Mouse (Mus musculus): ENCODE data around the gene Daam1. TPM values are rescaled to one million over a fixed set of nuclear protein-coding genes. Genes with fewer than 3 reads are reported as not detected.
"Not testable (repeated sequence)": the region's sequence is repeated elsewhere in the genome, so short reads cannot be mapped to it uniquely, and the experiment has no call there.

Daam1 gene
- total RNA-seq, 2 experiments from 2014 or later = 86.0 to 97.4 TPM

- DNase-seq (ENCODE audit: extremely low spot score in 1 of 2, low spot score in 2 of 2) = no peak
- intact Hi-C loops (cut with DNase I) = loop anchor here (5.0 to 10.0 kb wide), 2 partner anchors 147 to 215 kb away; no protein-coding TSS in a partner anchor
Observed at GRCm38 (mm10) chr12:71830139-71830538, 739 bp upstream of the Daam1 start.

GRCm38 (mm10) chr12:71831258-71832087 is 595 bp downstream of the Daam1 start:
- intact Hi-C loops (cut with DNase I) = loop anchor here (5.0 to 10.0 kb wide), 2 partner anchors 146 to 213 kb away; no protein-coding TSS in a partner anchor
- peak in 1 of 2 experiments; percentile 58 for DNase-seq (ENCODE audit: extremely low spot score in 1 of 2, low spot score in 2 of 2)

DNA sequence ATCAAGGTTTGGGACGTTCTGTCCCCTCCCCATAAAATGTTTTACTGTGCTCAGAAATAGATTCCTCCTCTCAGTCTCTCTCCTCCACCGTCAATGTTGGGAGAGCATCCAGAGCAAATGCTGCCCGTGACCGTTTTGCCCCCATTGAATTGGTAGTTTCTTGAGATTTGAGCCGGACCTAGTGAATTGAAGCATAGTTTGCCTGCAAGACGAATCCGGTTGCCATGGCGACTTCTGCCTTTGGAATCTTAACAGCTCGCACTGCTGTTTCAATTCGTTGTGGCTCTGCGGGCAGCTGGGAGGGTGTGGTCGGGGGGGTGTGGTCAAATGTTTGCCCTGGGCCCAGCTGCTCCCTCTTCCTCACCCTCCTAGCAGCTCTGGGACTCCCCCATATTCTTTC is 1.3 kb downstream of the Daam1 start:
- DNase-seq (ENCODE audit: extremely low spot score in 1 of 2, low spot score in 2 of 2) = peak; percentile 77 to 85
- intact Hi-C loops (cut with DNase I) = loop anchor here (5.0 to 10.0 kb wide), 2 partner anchors 145 to 213 kb away; no protein-coding TSS in a partner anchor

- intact Hi-C loops (cut with DNase I) = loop anchor here (5.0 to 10.0 kb wide), 2 partner anchors 143 to 211 kb away; no protein-coding TSS in a partner anchor
- no peak for DNase-seq (ENCODE audit: extremely low spot score in 1 of 2, low spot score in 2 of 2)
Observed at GRCm38 (mm10) chr12:71834041-71834440, 3.2 kb downstream of the Daam1 start.

DNA sequence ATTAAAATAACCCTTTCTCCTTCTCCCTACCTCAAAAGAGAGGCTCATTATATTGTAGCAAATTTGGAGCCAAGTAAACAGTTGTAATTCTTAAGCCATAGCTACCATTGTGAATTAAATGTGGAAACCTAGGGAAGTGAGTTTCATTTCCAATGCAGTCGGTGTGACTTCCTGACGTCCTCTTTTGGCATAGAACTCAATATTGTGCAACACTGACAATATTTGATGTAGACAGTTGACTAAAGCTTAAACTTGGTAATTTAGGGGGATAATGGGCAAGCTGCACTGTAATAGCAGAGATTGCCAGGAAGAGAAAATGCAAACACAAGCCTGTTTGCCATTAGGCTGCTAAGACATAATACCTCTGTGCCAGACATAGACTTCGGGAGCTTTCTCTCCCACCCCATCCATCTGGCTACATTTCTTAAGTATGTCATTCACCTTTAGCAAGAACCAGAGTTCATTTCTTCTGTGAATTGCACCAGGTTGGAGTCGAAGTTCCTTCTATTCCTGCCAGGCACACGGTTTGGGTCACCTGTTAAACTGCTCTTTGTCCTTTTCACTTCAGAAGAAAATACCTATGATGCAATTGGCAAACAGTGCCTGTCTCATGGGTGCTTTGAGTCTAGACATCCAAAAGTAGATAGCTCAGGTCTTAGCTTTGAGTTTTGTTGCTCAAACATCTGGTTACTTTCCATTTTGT is 5.2 kb downstream of the Daam1 start:
- no peak for DNase-seq (ENCODE audit: extremely low spot score in 1 of 2, low spot score in 2 of 2)
- intact Hi-C loops (cut with DNase I) = loop anchor here (10.0 kb wide), 1 partner anchor 209 kb away; no protein-coding TSS in a partner anchor

- intact Hi-C loops (cut with DNase I) = loop anchor here (10.0 kb wide), 1 partner anchor 208 kb away; no protein-coding TSS in a partner anchor
- no peak for DNase-seq (ENCODE audit: extremely low spot score in 1 of 2, low spot score in 2 of 2)
Observed at GRCm38 (mm10) chr12:71836776-71837175, 5.9 kb downstream of the Daam1 start.

DNA sequence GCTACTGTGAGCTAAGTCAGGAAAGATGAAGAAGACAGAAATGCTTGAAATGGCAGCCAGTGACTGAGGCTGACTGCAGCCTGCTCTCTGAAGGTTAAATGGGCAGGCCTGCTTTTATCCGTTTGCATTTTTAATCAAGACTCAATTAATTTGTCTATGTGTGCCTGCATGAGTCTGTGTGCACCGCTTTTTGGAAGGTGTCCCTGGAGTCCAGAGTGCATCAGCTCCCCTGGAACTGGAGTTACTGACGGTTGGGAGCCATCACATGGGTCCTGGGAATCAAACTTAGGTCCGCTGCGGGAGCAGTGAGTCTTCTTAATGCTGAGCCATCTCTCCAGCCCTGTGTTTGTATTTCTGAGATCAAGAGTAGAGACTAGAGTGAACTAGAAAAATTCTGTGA is 6.7 kb downstream of the Daam1 start:
- no peak for DNase-seq (ENCODE audit: extremely low spot score in 1 of 2, low spot score in 2 of 2)
- intact Hi-C loops (cut with DNase I) = loop anchor here (10.0 kb wide), 1 partner anchor 207 kb away; no protein-coding TSS in a partner anchor

- intact Hi-C loops (cut with DNase I) = loop anchor here (10.0 kb wide), 1 partner anchor 207 kb away; no protein-coding TSS in a partner anchor
- DNase-seq (ENCODE audit: extremely low spot score in 1 of 2, low spot score in 2 of 2) = no peak
Observed at GRCm38 (mm10) chr12:71838230-71838629, 7.4 kb downstream of the Daam1 start.

DNA sequence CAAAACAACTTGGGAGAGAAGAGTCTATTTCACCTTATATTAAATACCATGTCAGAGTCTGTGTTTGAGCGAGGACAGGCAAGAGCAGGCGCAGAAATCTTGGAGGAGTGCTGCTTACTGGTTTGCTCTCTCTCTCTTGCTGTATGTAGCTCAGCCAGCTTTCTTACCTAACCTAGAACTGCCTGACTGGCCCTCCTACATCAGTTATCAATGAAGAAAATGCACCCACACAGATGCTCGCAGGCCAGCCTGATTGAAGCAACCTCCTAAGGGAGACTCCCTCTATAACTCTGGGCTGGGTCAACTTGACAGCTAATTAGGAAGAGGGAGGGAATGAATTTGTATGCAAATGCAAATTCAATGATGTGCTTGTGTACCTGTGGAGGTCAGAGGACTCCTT is 8.8 kb downstream of the Daam1 start:
- intact Hi-C loops (cut with DNase I) = loop anchor here (10.0 kb wide), 1 partner anchor 205 kb away; no protein-coding TSS in a partner anchor
- DNase-seq (ENCODE audit: extremely low spot score in 1 of 2, low spot score in 2 of 2) = no peak

- DNase-seq (ENCODE audit: extremely low spot score in 1 of 2, low spot score in 2 of 2) = peak in 1 of 2 experiments; percentile 47
Observed at GRCm38 (mm10) chr12:71840430-71841186, 9.7 kb downstream of the Daam1 start.

GRCm38 (mm10) chr12:71842006-71842405 is 11.1 kb downstream of the Daam1 start:
- DNase-seq (ENCODE audit: extremely low spot score in 1 of 2, low spot score in 2 of 2) = peak in 1 of 2 experiments; percentile 61
- intact Hi-C loops (cut with DNase I) = no loop called here

More at GRCm38 (mm10) chr12:71840430-71841186, 9.7 kb downstream of the Daam1 start:
- intact Hi-C loops (cut with DNase I) = no loop called here

GRCm38 (mm10) chr12:71842588-71842987 is 11.7 kb downstream of the Daam1 start:
- DNase-seq (ENCODE audit: extremely low spot score in 1 of 2, low spot score in 2 of 2) = no peak
- intact Hi-C loops (cut with DNase I) = no loop called here

DNA sequence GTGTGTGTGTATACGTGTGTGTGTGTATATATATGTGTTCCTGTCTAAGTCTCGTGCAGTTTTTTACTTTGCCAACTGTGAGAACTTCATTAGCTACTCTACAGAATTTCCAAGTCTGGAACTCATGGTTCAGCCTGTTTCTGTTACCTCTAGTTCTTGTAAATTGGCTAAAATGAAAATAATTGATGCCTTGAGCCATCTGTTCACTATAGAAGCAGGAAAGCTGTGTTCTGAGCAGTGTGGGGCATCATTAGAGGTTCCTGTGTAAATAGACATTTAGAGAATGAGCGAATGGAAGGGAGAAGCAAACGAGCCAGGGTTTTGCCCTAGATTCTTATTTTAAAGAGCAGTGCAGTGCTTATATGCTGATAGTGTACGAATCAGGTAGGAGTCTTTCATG is 14.6 kb downstream of the Daam1 start:
- DNase-seq (ENCODE audit: extremely low spot score in 1 of 2, low spot score in 2 of 2) = no peak
- intact Hi-C loops (cut with DNase I) = no loop called here

GRCm38 (mm10) chr12:71846416-71846815 is 15.5 kb downstream of the Daam1 start:
- intact Hi-C loops (cut with DNase I) = not testable (repeated sequence)

DNA sequence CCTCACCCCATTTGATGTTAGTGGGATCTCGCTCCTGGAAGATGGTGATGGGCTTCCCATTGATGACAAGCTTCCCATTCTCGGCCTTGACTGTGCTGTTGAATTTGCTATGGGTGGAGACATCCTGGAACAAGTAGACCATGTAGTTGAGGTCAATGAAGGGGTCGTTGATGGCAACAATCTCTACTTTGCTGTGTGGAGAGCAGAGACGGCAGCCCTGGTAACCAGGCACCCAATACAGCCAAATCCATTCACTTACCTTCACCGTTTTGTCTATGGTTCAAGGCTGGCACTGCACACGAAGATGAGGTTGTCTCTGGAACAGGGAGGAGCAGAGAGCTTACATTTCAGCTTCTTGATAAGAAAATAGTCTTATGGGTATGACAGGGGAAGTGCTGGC is 16.1 kb downstream of the Daam1 start:
- intact Hi-C loops (cut with DNase I); DNase-seq (ENCODE audit: extremely low spot score in 1 of 2, low spot score in 2 of 2): not testable (repeated sequence)

More at GRCm38 (mm10) chr12:71846416-71846815, 15.5 kb downstream of the Daam1 start:
- not testable (repeated sequence) for DNase-seq (ENCODE audit: extremely low spot score in 1 of 2, low spot score in 2 of 2)

DNA sequence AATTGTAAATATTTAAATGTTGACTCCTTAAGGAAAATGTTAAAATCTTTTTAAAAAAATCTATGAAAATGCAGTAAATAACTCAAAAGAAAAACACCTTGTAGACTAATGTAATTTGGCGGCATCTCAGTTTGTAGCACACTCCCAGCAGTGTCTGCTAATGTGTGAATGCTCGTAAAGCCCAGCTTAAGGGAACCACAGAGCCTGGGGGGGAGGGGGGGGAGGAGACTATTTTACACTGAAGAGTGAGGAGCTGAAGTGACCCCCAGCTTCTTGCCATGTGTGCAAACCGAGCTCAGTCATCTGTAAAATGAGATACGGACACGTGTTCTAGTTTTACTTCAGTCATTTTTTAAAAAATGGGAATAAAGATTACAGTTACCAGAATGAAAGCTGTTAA is 16.7 kb downstream of the Daam1 start:
- DNase-seq (ENCODE audit: extremely low spot score in 1 of 2, low spot score in 2 of 2) = no peak
- intact Hi-C loops (cut with DNase I) = no loop called here

DNA sequence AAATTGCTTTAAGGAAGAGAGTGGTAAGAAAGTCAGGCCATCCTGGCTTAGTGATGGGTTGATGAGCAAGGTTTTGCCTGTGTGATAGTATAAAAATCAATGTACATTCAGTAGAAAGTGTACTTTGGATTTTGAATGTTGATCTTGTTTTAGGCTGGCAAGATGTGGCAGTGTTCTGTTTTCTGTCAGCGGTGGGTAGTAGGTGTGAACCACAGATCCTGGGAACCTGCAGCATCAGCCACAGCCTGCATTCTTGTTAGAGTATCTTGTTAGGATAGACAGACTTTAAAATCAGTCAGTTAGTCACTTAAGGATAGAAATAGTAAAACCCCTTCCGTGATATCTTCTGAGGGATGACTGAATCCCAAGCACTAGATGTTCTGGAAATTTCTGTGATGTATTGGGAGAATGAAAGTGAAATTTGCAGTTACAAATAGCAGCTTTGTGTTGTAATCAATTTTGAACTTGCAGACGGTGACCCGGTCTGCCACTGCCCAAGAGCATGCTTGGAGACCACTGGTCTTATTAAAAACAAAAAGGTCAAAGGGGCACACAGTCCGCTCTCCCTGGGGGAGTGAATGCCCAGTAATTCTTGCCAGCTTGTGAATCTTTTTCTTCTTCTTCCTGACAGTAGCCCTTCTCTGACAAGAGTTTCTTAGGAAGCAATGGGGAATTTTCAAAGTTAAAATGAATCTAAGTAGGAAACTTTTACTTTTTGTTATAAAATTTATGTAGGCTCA is 17.3 kb downstream of the Daam1 start:
- intact Hi-C loops (cut with DNase I) = no loop called here
- no peak for DNase-seq (ENCODE audit: extremely low spot score in 1 of 2, low spot score in 2 of 2)

- no peak for DNase-seq (ENCODE audit: extremely low spot score in 1 of 2, low spot score in 2 of 2)
- intact Hi-C loops (cut with DNase I) = no loop called here
Observed at GRCm38 (mm10) chr12:71849051-71849450, 18.2 kb downstream of the Daam1 start.

All from left cerebral cortex, postnatal 10 days (tissue).